Mouse (Mus musculus) liver, adult 2 months (tissue): ENCODE measurements around the gene Fam234a.

ENCODE experiments used
- CTCF ChIP-seq: fragments of 200-500 bp; IDR thresholded peaks from 2 replicates; pipeline ENCODE4 v1.5.1; 2011; ENCODE audit warnings: low read depth, low read length, control low read depth
- POLR2A ChIP-seq: fragments of 200-500 bp; IDR thresholded peaks from 2 replicates; pipeline ENCODE4 v1.6.1; 2011; ENCODE audit warnings: low read length, control low read depth; ENCODE audit not compliant: insufficient read depth; ENCODE audit errors: extremely low read depth

- TF ChIP-seq CTCF = no peak
- no peak for TF ChIP-seq POLR2A
Observed at GRCm38 (mm10) chr17:26202737-26203136, 41.3 kb downstream of the Fam234a start, which contains the start of gene Rgs11.
